Mouse (Mus musculus) hindbrain, embryonic 10.5 days (tissue): Measurements from ENCODE around the gene Pdcd2. TPM values are rescaled to one million over a fixed set of nuclear protein-coding genes. Genes with fewer than 3 reads are reported as not detected.

Experiments used
- DNase-seq: peaks from one replicate; pipeline ENCODE4 v3.0.0-alpha.2; 2017; ENCODE audit warnings: low spot score
- H3K27ac ChIP-seq: fragments of 300-500 bp; sonication (generic); 2 replicates; pipeline ENCODE4 v1.5.1; 2016; ENCODE audit warnings: mild to moderate bottlenecking, moderate library complexity
- H3K27me3 ChIP-seq: fragments of 300-500 bp; sonication (generic); 2 replicates; pipeline ENCODE4 v1.6.1; 2016; ENCODE audit warnings: mild to moderate bottlenecking; ENCODE audit not compliant: poor library complexity, insufficient read depth, severe bottlenecking
- H3K36me3 ChIP-seq: fragments of 300-500 bp; sonication (generic); 2 replicates; pipeline ENCODE4 v1.6.1; 2016; ENCODE audit warnings: mild to moderate bottlenecking, moderate library complexity
- H3K4me1 ChIP-seq: fragments of 300-500 bp; sonication (generic); replicated peaks from 2 replicates; pipeline ENCODE4 v1.6.1; 2016; ENCODE audit warnings: mild to moderate bottlenecking
- H3K4me3 ChIP-seq: fragments of 300-500 bp; sonication (generic); 2 replicates; pipeline ENCODE4 v1.5.1; 2016; ENCODE audit warnings: mild to moderate bottlenecking, moderate library complexity
- H3K9me3 ChIP-seq: fragments of 300-500 bp; sonication (generic); 2 replicates; pipeline ENCODE4 v1.6.1; 2016; ENCODE audit warnings: mild to moderate bottlenecking, moderate library complexity
- WGBS: fragments of 180-500 bp; shearing (Covaris S2); methylation state at CpG from one replicate; pipeline ENCODE4 v1.1.7; 2016; 5-methylcytosine and 5-hydroxymethylcytosine counted together
- polyA plus RNA-seq: library from polyadenylated mRNA; unstranded; fragments of >200 nt; fragmentation: Nextera tagmentation; extraction: Ambion mirVana; gene quantifications from 2 replicates; pipeline ENCODE4 v1.2.1, GENCODE M21; 2016

The Pdcd2 gene
- polyA plus RNA-seq, 1 experiment from 2014 or later = 49.8 TPM

- H3K4me1 ChIP-seq = no peaks in the 10 kb centered on the region
- H3K9me3 ChIP-seq = no peaks in the 10 kb centered on the region
- H3K27me3 ChIP-seq = no peaks in the 10 kb centered on the region
- H3K4me3 ChIP-seq = no peak overlapping the region
- no peak overlapping the region for H3K27ac ChIP-seq
- peaks cover 71% of the 10 kb centered on the region for H3K36me3 ChIP-seq
- 95% methylated on average over 7 of the region's 7 CpGs for WGBS
- DNase-seq = no peak
Observed at GRCm38 (mm10) chr17:15490542-15490941, 36.6 kb downstream of the Pdcd2 start.

- 89% methylated on average over 4 of the region's 4 CpGs for WGBS
- Histone ChIP-seq H3K4me3 (no peak overlapping the region), H3K27me3 (no peaks in the 10 kb centered on the region)
Observed at GRCm38 (mm10) chr17:15472671-15473070, 54.4 kb downstream of the Pdcd2 start.

More at GRCm38 (mm10) chr17:15472671-15473070, 54.4 kb downstream of the Pdcd2 start:
- Histone ChIP-seq H3K36me3 (peaks cover 87% of the 10 kb centered on the region), H3K9me3 (no peaks in the 10 kb centered on the region), H3K27ac (no peak overlapping the region), H3K4me1 (no peaks in the 10 kb centered on the region)
- DNase-seq = no peak

Other genes with a start within 250 kb of the Pdcd2 start
- 67.6 and 90.9 TPM in 2 replicates for gene Dll1, start 150.4 kb downstream of the Pdcd2 start, polyA plus RNA-seq
- gene Fam120b, start 131.1 kb downstream of the Pdcd2 start, polyA plus RNA-seq = 28.0 and 30.7 TPM in 2 replicates
- gene Psmb1, start 27.6 kb downstream of the Pdcd2 start, polyA plus RNA-seq = 291 TPM in 2 replicates
- gene Tbp, start 27.4 kb downstream of the Pdcd2 start, polyA plus RNA-seq = 62.1 and 64.2 TPM in 2 replicates
- 2.3 and 3.2 TPM in 2 replicates for gene Prdm9, start 37.1 kb upstream of the Pdcd2 start, polyA plus RNA-seq
- gene Chd1, start 177.7 kb upstream of the Pdcd2 start, polyA plus RNA-seq = 28.8 and 33.4 TPM in 2 replicates